Mouse (Mus musculus) thymus, postnatal 0 days (tissue): Measurements from ENCODE around the gene Mtcl1. TPM values are rescaled to one million over a fixed set of nuclear protein-coding genes. Genes with fewer than 3 reads are reported as not detected.

Source experiments
- DNase-seq: peaks from one replicate; pipeline ENCODE4 v3.0.0-alpha.2; 2015; ENCODE audit warnings: low spot score
- polyA plus RNA-seq: library from polyadenylated mRNA; unstranded; fragments of >200 nt; fragmentation: Nextera tagmentation; extraction: Ambion mirVana; gene quantifications from 2 replicates; pipeline ENCODE4 v1.2.1, GENCODE M21; 2015

The Mtcl1 gene
- 4.4 and 5.6 TPM in 2 replicates for polyA plus RNA-seq

DNA sequence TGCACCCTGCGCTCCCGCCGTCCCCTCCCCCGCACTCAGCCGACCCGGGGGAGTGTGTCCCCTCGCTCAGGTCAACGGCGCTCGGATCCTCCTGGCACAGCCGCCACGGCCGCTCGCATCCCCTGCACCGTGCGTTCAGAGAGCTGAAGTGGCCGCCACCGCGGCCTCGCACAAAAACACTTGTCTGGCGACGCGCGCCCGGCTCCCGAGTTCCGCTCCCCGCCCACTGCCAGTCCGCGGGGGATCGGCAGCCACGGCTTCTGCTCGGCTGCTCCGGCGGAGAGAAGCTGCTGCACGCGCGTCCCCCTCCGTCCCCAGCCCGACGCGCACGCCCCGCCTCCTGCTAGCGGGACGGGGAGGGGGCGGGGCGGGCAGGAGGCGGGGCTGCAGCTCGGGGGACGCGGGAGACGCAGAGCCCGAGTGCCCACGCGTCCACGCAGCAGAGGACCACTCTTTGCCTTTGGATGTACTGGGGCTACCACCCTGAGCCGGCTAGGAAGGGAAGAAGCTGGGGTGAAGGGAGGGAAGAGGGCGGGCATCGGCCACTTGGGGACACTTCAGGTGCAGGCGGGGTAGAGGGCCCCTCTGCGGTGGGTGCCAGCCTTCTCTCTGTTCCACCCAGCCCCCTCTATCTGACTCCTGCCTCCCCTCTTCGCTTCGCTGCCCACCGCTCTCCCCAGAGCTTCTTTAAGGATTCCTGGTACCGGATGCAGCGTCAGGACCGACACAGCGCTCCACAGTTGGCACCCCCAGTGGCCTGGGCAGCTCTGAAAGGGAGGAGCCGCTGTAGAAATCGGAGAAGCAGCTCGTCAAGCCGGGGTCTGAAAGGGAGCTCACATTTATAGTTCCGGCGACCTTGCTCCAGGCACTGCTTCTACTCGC is at the start of gene Mtcl1:
Gene Mtcl1, minus strand, starts transcription at position 291 of the 882 bp plus-strand sequence.
- DNase-seq = peak; percentile 57

GRCm38 (mm10) chr17:66498598-66498997 is 49.0 kb upstream of the Mtcl1 start:
- no peak for DNase-seq

DNA sequence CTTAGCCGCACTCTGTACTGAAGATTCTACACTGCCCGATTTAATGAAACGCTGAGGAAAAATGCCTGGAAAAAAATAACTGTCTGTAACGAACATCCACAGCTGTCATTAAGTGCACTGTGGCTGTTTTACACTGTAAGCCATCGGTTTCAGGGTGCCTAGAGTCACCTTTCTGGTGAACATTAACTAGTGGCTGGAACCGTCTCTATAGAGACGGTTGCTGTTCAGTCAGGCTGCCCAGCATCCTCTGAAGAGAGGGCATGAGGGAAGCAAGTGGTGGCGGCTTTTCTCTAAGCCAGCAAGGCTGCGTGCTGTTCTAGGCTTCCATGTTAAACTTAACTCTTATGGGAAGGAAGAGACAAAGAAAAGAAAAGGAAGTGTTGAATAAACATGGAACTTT is 47.0 kb upstream of the Mtcl1 start:
- DNase-seq = no peak

GRCm38 (mm10) chr17:66490022-66490601 is 40.6 kb upstream of the Mtcl1 start:
- DNase-seq = peak; percentile 59

GRCm38 (mm10) chr17:66486576-66486975 is 37.0 kb upstream of the Mtcl1 start:
- DNase-seq = no peak

DNA sequence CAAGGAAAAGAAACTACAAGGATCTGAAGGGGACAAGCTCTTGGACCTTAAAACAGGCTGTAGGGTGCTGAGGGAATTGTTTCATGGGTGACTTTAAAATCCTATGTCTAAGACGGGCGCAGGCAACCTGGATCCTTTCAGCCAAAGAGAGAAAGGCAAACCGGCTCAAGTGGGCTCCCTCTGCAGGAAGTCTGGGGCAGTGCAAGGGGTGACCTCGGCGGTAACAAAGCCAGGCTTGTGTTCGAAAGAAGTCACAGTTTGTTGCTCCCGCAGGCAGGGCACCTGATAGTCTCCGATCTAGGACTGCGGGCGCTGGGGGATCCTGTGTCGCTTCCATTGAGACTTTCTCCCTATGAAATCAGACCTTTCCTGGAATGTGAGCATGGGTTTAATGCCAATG is 36.2 kb upstream of the Mtcl1 start:
- peak; percentile 52 for DNase-seq

GRCm38 (mm10) chr17:66484965-66485364 is 35.4 kb upstream of the Mtcl1 start:
- DNase-seq = no peak

DNA sequence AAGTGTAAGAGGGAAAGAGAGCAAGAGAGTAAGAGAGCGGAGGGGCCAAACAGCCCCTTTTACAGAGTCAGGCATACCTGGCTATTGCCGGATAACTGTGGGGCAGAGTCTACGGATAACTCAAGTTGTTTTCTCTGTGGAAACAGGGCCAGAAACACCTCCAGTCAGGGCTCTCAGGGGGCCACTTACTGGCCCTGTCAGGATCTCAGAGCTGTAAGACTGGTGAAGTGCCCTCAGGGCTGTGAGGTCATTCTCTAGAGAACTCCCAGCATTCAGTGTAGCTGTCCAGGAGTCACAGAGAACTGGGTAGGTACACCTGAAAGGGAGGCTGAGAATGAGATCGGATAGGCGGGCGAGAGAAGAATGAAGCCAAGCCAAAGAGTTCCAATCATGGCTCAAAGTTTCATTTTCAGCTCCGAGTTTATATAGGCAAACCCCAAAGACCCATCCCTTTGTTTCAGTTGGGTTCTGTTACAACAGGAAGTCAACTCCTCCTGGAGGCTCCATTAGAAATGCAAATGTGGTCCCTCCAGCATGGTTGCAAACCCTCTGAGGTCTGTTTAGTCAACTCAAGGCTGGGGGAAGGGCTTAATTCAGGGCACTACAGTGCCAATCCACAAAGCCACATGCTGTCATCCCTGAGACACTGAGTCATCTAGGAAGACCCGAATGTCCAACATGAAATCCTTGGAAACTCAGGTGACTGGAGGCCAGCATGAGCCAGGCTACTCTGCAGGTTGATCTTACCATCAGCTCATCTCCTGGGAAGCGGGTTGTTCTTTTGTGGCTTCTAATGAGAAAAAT is 34.3 kb upstream of the Mtcl1 start:
- DNase-seq = no peak

- no peak for DNase-seq
These were observed 31.7 kb upstream of the Mtcl1 start for GRCm38 (mm10) chr17:66481295-66481694.

DNA sequence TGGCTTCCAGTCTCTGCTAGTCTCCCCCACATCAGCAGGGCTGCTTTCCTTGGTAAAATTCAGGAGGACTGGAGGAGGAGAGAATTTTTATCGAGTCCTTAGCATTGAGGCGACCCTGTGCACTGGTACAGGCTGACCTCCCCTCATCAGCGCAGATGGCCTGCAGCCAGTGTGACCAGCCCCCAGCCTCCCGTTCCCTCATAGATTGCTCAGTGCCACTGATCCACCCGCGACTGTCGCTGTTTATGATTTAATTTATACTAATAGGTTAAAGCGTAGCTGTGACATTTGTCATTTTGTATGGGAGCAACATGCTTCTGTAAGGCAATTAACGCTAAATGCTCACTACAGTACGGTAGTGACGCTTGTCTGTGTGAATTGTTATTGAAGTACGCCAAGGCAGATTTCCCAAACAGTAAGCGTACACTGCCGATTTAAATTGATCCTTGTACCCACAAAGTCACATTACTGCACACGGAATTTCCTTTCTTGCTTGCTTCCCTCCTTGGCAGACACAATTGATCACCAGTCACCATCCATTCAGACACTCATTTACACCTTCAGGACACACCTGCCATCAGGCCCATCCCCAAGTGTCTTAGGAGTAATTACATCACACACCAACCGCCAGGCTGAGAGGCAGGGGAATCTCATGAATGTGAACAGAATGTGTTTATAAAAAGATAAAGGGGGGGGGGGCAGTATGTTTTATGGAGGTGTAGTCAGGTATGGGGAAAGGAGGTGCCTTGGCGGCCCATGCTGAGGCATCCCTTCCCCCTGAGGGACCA is 31.1 kb upstream of the Mtcl1 start:
- no peak for DNase-seq

DNA sequence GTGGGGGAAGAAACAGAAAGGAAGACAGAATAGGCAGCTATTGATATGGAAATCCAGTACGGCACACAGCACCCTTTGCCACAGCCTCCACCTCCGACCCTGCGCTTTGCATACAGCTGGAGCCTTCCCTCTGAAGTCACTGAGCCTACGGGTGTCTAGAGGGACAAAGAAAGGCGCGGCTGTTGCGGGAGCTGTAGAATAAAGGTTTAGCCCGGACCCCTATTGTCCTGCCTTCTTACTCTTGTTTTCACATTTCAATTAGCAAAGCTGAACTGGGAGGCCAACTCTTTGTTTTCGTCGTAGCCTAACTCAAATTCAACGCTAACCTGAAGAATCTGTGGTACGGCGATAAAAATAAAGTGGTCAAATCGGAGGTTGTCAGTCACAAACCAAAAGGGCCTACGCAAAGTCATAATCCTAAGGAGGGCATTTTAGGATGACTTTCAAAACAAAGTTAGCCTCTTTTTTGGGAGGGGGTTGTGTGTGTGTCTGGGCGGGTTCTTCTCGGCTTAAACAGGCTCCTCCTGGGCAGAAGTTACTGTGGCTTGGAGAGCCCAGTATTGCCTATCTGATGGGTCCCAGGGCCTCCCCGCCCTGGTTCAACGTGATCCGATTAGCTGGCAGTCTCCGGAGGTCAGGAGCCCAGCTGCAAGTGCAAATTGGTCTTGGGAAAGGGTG is 30.4 kb upstream of the Mtcl1 start:
- no peak for DNase-seq

DNA sequence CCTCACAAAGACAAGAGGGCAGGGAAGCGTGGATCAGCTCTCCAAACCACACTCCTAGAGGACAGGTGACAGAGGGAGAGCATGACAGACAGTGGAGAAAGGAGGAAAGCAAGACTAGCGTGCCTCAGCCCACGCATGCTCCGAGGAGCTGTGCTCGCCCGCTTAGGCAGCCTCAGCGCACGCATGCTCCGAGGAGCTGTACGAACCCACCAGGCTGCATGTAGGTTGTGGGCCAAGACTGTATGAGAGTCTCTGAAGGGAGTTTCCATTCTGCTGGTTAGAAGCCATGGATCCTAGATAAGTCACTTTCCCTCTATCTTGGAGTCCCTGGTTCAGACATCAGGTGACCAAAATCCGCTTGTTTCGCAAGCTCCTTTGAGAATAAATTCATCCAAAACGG is 29.8 kb upstream of the Mtcl1 start:
- no peak for DNase-seq

DNA sequence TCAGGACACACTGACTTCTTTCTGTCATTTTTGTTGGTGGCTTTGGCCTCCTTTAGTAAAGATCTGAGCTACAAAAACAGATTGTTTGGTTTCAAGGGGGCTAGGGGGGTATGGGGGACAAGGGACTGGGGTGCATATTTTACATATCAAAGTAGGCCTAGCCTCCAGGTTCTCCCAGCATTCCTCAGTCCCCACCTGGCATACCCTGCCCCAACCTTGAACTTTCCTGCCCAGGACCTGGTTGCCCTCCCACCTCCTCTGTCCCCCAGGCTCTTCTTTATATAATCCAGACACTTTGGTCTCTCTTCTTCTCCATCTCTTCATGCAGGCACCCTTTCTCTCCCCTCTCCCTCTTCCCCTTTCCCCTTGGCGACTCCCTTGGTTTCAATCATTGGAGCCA is 23.7 kb upstream of the Mtcl1 start:
- DNase-seq = no peak

GRCm38 (mm10) chr17:66471775-66472174 is 22.2 kb upstream of the Mtcl1 start:
- DNase-seq = no peak

DNA sequence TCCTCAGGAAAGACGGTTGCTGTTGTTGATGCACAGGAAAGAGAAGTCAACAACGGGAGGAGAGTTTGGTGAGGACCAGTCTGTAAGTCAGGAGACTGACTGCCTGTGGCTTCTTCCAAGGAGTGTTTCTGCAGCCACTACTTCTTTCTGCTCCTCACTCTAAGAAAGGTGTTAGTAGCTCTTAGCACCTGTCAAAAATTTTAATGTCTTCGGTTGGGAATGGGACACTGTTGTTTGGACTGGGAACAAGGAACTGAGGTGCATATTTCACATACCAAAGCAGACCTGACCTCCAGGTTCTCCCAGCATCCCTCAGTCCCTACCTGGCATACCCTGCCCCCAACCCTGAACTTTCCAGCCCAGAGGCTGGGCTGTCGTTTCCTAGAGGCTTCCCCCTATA is 21.7 kb upstream of the Mtcl1 start:
- no peak for DNase-seq

DNA sequence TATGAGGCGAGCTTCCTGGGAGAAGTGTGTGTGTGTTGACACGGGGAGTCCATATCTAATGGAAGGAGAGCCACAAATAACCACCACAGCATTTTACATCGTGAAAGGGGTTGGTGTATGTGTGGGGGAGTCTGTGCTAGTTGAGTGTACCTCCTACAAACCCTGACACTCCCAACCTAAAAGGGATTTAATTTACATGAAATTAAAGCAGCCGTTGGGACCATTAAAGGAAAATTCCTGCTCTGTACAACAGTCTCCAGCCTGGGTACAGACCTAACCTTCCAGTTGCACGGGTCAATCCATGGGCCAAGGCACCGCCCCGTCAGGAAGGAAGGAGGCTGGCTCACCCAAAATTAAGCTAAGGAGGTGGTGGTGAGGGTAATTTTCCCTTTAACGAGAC is 20.5 kb upstream of the Mtcl1 start:
- no peak for DNase-seq

DNA sequence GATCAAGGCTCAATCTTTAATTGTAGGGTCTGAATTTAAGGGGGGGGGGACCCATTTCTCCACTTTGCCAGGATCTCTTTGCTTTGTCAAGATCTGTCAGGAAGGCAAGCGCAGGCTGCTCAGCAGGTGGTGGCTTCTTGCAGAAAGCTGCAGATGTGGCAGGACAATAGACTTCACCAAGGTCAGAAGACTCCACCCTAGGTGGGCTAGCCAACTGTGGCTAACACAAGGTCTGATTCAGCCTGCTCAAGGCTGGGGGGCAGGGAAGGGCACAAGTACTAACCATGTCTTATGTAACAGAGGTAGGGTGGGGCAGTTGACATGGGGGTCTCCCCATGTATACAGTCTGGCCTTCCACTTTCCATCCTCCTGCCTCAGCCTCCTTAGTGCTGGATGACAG is 7.7 kb upstream of the Mtcl1 start:
- no peak for DNase-seq

DNA sequence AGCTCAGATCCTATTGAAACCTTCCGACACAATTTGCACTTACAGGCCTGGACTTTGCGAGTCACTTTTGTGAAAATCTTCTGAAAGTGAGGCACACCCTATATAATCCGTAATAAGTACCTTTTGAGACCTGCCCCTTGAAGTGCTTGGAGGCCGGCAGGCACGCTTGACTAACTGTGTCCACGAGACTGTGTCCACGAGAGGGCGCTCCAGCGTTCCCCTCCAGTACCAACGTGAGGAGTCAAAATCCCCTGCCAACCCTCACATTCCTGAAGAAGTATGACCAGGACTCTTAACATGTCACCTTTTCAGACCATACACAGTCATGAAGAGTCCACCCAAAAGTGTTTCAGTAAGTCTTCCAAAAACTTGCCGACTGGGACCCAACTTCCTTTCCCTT is 1.6 kb upstream of the Mtcl1 start:
- DNase-seq = peak; percentile 63

GRCm38 (mm10) chr17:66450526-66451070 is 1.0 kb upstream of the Mtcl1 start:
- DNase-seq = no peak
